Mouse (Mus musculus): ENCODE measurements around the gene Galnt6.

Galnt6 gene

DNA sequence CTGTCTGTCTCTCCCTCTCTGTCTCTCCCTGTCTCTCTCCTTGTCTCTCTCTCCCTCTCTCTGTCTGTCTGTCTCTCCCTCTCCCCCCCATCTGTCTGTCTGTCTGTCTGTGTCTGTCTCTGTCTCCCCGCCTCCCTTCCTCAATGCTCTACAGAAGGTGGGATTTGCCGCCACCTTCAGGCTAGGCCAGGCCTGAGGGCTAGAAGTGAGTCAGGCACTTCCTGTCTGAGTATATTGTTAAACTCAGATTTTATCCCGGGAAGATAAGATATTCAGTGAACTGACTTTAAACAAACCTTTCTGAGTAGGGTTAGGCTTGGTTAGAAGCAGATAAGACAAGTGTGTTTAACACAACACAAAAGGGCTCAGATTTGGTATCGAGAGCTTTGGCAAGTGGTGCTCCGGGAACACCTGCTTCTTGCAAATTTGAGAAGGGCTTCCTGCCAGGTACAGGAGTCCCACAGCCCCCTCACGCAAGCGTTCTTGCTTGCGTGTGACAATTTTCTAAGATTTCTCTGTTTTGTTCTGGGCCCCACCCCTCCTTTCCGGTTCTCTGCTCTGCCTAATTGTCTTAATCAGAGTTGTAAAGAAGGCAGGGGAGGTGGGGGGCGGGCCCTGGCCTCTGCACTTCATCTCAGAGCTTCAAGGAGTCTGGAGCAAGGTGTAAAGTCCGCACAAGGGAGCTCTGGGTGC lies 25.8 kb upstream of the Galnt6 start:
- DNase-seq (ENCODE audit: low read depth in 1 of 2, low spot score in 2 of 2) = no peak

DNA sequence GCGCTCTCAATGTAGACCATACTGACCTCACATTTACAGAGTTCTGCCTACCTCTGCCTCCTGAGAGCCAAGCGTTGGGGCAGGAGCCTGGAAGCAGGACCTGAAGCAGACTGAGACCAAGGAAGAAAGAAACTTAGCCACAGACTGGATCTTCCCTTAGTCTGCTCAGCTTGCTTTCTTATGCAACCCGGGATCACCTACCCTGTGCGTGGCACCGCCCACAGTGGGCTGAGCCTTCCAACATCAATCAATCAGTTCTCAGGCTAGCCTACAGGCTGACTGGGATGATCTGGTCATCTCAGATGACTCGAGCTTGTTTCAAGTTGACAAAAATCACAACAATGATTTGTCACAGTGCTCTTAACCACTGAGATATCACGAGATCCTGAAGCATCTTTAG lies 24.9 kb upstream of the Galnt6 start:
- no peak for DNase-seq (ENCODE audit: low read depth in 1 of 2, low spot score in 2 of 2)

DNA sequence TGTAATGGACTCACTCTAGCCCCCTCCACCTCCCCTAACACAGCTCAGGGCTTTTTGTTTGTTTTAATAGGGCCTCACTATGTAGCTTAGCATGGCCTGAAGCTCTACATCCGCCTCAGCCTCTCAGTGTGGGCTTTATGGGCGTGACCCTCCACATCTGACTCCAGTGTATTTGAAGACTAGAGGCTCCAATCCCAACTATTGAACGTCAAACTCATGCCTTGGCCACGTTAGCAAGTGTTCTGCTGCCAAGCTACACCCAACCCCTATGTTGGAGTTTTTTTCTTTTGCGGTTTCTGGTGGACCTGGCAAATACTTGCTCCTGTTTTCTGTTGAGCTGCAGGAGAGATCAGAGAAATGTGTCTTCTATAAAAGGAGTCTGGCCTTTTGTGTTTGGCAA lies 23.9 kb upstream of the Galnt6 start:
- no peak for DNase-seq (ENCODE audit: low read depth in 1 of 2, low spot score in 2 of 2)

DNA sequence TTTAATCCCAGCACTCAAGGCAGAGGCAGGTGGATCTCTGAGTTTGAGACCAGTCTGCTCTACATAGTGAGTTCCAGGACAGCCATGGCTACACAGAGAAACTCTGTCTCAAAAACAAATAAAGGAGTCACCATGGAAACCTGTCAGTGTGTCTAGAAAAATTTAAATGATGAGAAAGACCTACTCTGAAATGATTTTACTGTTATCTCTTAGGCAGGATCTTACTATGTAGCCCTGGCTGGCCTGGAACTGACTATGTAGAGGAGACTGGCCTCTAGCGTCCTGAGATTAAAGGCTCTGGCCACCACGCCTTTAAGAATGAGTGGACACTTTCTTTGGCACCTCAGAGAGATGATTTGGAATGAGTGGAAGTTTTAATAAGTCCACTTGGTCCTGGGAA lies 23.3 kb upstream of the Galnt6 start:
- no peak for DNase-seq (ENCODE audit: low read depth in 1 of 2, low spot score in 2 of 2)

DNA sequence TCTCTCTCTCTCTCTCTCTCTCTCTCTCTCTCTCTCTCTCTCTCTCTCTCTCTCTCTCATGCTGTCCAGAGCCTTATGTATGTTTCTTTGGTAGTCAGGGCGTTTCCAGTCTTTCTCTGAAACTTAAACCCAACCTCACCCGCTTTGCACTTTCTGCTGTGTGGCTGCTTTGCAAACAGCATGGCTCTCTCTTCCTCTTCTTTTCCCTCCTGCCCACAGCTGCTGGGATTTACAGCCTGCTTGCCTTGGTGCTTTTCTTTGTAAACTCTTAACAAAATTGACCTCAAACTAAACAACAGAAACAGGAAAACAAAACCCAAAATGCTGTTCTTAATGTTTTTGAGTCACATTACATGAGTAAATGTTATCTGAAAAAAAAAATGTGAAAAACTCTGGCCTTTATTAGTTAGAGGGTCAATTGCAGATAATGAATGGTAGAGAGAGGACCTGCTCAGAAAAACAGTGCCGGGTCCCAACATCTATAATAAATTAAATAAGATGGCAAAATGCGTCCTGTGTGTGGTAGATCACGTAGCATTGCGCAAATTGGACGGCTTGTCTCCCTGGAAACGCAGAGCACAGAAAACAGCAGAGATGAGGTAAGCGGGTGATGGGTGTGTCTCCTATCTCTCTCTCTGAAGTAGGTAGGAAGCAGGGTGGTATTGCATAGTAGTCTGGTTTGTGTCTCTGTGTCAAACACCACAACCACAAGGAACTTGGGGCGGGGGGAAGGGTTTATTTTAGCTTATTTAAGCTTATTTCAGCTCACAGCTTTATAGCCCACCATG lies 20.8 kb upstream of the Galnt6 start:
- DNase-seq (ENCODE audit: low read depth in 1 of 2, low spot score in 2 of 2) = peak; percentile 48 to 80

DNA sequence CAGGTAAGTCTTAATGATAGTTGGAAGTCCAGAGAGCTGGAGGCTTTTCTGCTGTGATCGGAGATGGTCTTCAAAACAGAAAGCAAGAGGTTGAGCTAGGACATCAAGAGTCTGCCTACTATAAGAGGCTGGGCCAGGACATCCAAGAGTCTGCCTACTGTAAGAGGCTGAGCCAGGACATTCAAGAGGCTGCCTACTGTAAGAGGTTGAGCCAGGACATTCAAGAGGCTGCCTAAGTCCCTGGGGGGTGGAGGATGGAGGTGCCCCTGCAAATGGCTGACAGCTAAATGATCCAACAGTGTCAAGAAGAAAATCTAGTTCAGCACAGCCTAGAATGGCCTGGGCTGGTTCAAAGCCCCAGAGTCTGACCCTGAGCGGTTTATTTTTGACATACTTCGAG lies 19.4 kb upstream of the Galnt6 start:
- no peak for DNase-seq (ENCODE audit: low read depth in 1 of 2, low spot score in 2 of 2)

DNA sequence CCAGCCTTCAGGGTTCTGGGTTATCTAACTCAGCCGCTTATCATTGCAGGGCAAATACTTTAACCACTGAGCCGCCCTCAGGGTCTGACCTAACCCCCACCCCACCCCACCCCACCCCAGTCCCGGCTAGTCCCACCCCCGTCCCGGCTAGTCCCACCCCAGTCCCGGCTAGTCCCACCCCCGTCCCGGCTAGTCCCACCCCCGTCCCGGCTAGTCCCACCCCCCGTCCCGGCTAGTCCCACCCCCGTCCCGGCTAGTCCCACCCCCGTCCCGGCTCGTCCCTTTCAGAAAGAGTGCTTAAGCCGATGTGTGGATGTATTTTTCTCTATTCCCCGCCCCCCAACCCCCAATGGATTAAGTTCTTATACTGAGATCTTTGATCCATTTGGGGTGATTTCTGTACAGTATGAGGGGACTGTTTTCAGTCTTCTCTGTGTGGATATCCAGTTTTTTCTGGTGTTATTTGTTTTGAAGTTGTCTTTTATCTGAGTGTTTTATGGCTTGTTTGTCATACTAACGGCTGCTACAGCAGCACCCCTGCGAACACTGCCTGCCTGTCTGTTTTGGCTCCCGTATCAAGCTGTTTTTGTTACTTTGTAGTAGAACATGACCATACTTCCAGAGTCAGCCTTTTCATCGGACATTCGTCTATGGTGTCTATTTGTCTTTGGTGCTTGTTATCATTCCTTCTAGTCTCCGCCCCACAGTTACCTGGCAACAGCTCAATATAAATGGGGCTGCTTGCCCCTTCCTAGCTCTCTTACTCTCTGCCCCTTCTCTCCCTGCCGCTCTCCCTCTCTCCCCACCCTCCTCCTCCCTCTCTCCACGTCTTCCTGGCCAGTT lies 18.2 kb upstream of the Galnt6 start:
- DNase-seq (ENCODE audit: low read depth in 1 of 2, low spot score in 2 of 2) = no peak

DNA sequence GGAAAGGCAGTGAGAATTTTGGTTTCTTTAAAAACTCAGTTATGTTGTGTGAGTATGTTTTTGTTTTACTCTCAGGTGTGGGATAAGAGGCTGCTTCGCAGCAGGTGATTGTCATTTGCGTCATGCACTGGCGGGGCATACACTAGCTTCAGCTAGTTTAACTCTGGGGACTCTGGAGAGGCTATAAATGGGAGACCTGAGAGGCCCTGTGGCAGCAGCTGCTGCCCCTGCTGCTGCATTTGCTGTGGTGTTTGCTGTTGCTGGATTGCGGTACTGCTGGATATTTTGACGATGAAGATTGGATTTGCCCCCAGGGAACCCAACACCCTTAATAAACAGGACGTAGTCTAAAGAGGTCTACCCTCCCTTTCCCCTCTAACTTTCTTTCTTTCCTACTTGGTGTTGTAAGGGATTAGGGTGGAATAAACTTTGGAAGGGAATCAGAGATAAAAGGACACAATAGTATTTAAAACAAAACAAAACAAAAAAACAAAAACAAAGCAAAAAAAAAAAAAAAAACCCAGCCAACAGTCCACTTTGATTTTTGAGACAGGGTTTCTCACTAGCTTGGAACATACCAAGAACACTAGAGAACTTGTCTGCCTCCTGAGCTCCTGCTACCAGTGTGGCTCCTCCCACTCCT lies 17.4 kb upstream of the Galnt6 start:
- no peak for DNase-seq (ENCODE audit: low read depth in 1 of 2, low spot score in 2 of 2)

DNA sequence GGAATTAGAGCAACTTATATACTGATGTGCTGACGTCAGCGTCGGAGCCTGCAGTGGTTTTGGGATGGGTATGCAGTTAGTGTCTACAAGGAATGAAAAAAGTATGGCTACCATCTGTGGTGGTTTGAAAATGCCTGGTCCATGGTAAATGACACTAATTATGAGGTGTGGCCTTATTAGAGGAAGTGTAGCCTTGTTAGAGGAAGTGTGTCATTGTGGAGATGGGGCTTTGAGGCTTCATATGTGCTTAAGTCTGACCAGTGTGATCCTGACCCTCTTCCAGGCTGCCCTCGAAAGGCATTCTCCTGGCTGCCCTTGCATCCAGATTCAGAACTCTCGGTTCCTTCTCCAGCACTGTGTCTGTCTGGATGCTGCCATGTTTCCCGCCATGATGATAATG lies 14.1 kb upstream of the Galnt6 start:
- no peak for DNase-seq (ENCODE audit: low read depth in 1 of 2, low spot score in 2 of 2)

DNA sequence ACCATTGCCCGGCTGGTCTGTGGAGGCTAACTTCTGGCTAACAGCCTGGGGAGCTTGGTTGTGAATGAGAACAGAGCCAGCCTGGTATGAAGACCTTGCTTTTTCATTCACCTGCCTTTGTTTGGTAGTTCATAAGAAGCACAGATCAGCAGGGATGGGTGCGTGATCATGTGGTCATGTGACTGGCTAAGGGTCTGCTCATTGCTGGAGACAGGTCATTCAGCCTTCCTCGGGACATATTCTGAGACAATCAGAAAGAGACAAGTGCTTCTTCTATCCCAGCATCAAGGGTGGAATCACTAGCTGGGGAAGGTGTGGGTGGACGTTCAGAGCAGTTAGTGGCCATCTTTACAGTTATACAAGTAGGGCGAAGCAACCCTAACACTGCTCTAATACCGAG lies 10.3 kb upstream of the Galnt6 start:
- no peak for DNase-seq (ENCODE audit: low read depth in 1 of 2, low spot score in 2 of 2)

DNA sequence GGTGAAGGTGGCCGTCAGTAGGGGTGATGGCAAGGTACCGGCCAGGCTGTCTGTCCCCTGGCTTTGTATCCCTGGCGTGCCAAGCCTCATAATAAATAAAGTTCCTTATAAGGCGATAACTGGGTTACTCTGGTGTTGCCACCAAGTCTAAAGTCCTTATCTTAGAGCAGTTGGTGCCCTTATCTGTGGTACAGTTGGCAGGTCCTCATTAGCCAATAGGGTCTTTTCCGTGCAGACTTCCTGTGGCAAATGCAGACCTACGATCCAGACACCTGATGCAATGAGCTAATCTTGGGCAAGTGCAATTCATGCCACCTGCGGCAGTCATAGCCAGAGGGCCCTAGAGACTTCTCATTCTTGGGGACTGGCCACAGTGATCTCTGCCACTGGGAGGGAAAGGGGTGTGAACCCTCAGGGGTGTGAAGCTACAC lies 9.2 kb upstream of the Galnt6 start:
- no peak for DNase-seq (ENCODE audit: low read depth in 1 of 2, low spot score in 2 of 2)

DNA sequence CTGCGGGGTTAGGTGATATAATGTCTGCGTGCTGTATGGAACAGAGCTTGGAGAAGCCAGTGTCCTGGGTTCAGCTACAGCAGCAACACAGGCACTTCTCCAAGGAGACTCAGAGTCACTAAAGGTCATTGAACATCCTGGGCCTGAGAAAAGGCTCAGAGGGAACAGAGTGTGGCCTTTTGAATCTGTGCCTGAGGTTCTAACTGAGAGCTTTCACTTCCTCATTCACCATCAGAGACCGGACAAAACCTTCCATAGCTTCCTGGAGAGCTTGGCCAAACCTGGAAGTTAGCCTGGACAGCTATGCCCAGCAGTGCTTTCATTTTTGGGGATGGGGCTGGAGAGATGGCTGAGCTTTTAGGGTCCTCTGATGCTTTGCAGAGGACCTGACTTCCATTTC lies 8.5 kb upstream of the Galnt6 start:
- DNase-seq (ENCODE audit: low read depth in 1 of 2, low spot score in 2 of 2) = peak in 1 of 2 experiments; percentile 25

DNA sequence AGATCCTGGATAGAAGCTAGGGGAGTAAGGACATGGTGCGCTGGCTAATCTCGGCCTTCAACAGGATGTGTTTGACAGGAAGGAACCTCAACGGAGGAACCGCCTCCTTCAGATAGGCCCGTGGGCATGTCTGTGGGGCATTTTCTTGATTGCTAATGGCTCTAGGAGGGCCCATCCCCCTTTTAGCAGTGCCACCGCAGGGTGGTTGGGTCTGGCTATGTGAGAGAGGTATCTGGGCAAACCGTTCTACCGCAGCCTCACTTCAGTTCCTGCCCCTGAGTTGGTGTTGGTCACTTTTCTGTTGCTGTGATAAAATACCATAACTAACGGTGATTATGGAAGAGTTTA lies 6.8 kb upstream of the Galnt6 start:
- DNase-seq (ENCODE audit: low read depth in 1 of 2, low spot score in 2 of 2) = no peak

DNA sequence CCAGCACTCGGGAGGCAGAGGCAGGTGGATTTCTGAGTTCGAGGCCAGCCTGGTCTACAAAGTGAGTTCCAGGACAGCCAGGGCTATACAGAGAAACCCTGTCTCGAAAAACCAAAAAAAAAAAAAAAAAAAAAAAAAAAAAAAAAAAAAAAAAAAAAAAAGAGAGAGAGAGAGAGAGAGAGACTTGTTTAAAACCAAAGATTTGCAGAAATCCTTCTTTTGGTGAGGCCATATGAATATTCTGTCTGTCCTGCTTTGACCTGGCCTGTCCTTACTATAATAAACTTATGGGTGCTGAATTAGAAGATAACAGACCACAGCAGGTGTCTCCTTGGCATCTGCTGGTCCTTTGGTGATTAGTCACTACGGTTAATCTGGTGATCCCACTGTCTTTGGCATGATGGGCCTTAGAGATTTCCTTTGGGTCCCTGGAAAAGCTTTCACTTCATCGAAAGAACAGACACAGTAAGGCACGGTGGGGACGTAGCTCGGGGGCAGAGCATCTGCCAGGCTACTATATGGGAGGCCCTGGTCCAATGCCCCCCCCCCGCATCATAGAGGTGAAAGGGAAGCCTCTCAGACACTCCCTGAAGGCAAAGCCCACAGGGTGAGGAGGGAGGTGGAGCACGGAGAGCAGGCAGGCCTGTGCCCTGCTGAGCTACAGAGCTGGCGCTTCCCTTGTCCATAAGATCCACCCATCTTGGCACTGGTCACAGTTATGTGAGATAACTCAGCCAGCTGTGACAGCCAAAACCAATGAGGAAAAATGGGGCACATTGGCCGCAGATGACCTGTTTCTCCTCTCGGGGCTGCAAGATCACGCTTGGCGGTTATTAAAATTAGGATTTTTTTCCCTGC lies 6.1 kb upstream of the Galnt6 start:
- DNase-seq (ENCODE audit: low read depth in 1 of 2, low spot score in 2 of 2) = no peak

DNA sequence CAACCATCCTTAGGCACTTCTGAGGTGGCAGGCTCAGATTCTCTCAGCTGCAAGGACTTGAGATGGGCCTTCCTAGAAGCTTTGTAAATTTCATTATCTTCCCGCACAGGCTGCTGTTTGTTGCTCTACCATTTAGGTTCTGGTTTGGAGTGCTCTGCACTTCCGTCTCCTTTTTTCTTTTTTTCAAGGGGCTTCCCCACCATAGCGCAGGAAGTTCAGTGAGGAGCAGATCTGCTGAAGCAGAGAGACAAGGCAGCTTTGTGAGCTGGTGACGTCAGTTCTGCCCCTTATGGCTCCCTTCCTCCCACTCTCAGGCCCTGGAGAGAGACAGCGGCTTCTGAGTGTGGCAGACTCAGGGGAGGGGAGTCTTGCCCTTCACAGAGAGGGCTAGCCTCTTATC lies 3.4 kb upstream of the Galnt6 start:
- no peak for DNase-seq (ENCODE audit: low read depth in 1 of 2, low spot score in 2 of 2)

DNA sequence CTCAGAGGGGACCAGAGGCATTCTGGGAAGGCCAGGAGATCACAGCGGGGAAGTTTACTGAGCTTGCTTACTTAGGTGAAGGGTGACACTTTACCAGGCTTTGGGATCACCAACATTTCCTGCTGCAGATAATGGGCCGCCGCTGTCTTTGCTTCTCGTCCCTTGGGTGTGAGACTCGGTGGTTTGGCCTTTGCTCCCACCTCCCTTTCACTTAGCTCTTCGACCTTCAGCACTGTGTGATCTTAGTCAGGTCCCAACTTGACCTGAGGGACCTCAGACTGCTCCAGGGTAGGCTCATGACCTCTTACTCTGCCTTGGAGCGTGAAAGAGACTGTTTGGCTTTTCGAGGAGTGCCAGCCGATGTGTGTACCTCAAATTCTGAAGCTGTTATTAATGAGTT lies 1.9 kb upstream of the Galnt6 start:
- no peak for DNase-seq (ENCODE audit: low read depth in 1 of 2, low spot score in 2 of 2)

DNA sequence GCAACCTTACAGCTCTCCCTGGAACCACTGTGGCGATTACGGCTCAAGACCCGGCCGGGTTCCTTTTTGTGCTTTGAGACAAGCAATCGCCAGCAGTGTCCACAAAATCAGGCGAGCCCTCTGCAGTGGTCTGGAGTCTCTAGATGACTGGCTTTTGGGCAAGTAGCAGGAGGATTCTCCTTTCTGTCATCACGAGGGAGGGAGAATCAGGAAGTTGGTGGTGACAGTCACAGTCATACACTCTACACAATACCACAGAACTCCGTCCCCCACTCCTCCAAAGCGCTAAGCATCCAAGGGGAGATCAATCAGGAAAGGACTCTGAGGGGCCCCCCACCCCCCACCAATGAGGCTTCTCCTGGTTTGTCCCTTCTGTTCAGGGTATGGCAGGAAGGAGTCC lies 590 bp downstream of the Galnt6 start:
- peak; percentile 54 to 62 for DNase-seq (ENCODE audit: low read depth in 1 of 2, low spot score in 2 of 2)

DNA sequence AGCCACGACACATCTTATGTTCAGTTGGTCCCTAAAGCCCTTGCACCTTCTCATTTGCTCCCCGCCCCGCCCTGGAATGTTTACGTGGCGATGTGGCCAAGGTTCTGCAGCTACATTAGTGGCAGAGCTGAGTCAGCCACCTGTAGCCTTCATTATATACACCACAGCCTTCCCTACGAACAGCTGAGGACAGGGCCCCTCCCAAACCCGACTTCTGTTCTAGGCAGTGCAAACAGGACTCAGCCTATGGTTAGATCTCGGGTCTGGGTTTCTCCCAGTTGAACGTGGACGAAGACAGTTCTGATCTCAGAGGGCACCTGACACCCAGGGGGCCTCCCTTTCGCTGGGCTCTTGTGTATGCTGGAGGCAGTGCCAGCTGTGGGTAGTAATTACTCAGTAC lies 1.3 kb downstream of the Galnt6 start:
- DNase-seq (ENCODE audit: low read depth in 1 of 2, low spot score in 2 of 2) = no peak

DNA sequence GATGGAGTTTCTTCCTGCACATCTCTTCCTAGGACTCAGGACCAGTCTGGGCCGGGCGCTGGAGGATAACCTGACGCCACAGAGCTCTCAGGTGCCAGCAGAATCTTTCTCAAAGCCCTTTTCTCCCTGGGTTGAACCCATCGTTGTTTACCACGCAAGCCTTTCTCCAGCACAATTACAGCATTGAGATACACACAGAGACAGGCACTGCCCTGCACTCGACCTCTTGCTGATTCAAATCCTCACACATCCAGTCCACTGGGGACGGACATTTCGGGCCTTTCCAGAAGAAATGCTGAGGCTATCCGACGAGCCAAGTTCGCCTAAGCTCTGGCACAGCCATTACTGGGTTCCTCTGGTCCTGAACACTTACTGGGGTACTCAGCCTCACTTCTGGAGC lies 2.5 kb downstream of the Galnt6 start:
- no peak for DNase-seq (ENCODE audit: low read depth in 1 of 2, low spot score in 2 of 2)

DNA sequence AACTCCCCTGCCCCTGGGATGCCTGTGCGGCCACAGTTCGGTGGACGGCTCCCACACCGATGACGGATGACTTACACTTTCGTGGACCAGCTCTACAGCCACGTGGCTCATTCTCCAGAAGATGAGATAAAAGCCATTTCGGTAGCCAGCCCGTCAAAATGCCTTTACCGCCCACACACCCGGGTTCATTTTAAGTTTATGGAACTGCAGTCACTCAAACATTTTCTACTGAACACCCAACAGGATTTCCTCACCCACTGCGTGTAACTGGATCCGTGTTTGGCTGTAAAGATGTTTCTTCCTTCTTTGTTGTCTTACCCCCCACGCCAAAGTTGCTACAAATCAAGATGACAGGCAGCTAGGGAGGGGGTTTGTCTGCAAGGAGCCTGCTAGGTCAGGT lies 5.7 kb downstream of the Galnt6 start:
- no peak for DNase-seq (ENCODE audit: low read depth in 1 of 2, low spot score in 2 of 2)

DNA sequence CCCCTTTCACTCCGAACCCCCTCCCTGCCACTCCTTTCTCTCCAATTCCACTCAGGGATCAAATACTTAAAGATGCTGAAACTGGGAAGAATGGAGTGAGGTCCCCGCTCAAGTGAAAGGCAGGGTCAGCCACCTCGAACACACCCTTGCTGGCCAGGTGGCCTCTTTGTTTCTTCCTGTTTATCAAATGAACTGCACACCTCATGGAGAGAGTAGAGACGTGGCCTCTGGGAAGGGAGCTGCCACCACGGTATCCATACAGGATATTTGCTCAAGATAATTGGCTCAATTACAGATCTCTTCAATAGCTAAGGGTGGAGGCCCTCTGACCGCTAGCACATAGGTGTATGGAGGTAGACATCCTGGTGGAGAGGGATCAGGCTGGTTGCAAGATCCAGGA lies 6.6 kb downstream of the Galnt6 start:
- no peak for DNase-seq (ENCODE audit: low read depth in 1 of 2, low spot score in 2 of 2)

Measured in monocyte, adult 2 months (primary cell).